Mouse (Mus musculus): ENCODE measurements around the gene Gmfb.

DNA sequence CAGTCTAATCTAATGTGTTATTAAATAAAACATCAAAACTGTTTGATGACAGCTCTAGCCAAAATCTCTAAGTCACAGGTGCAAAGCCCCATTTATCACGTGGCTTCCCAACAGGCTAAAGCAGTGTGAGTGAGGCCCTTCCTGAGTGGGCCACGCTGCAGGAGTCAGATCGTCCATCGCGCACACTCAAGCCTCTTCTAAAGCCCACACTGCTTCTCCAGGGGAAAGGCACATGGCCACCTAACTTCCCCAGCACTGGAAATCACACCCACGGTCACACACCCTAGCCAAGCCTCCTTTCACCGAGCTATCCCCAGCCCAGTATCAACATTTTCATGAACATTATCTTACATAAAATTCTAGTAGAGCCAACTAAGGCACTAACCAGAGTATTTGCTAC is 41.0 kb downstream of the Gmfb start:
- TF ChIP-seq CTCF (IDR thresholded peaks at IDR 0.05; ENCODE audit: low read depth, low read length) (no peak), POLR2A (IDR thresholded peaks at IDR 0.05; ENCODE audit: insufficient read depth, low read length) (no peak)

Measured in ES-Bruce4 (cell line).